Mouse (Mus musculus) heart, embryonic 16.5 days (tissue): ENCODE measurements around the gene Cacfd1. TPM values are rescaled to one million over a fixed set of nuclear protein-coding genes. Genes with fewer than 3 reads are reported as not detected.

Experiments used
- polyA plus RNA-seq: library from polyadenylated mRNA; unstranded; fragments of >200 nt; fragmentation: Nextera tagmentation; extraction: Ambion mirVana; gene quantifications from 2 replicates; pipeline ENCODE4 v1.2.1, GENCODE M21; 2015

The Cacfd1 gene
- polyA plus RNA-seq, 1 experiment from 2014 or later: 41.4 TPM

Other genes with a start within 250 kb of the Cacfd1 start
- 0.11 TPM in 1 of 2 replicates, not detected in the other for gene Abo, start 144.9 kb upstream of the Cacfd1 start, polyA plus RNA-seq
- gene Surf6, start 107.0 kb upstream of the Cacfd1 start, polyA plus RNA-seq: 15.1 and 16.0 TPM in 2 replicates
- 43.7 and 45.4 TPM in 2 replicates for gene Med22, start 99.2 kb upstream of the Cacfd1 start, polyA plus RNA-seq
- gene Rpl7a, start 99.2 kb upstream of the Cacfd1 start, polyA plus RNA-seq: 287 and 336 TPM in 2 replicates
- gene Surf2, start 93.6 kb upstream of the Cacfd1 start, polyA plus RNA-seq: 36.2 and 38.1 TPM in 2 replicates
- gene Surf1, start 93.4 kb upstream of the Cacfd1 start, polyA plus RNA-seq: 46.8 and 47.6 TPM in 2 replicates
- 160 and 177 TPM in 2 replicates for gene Surf4, start 76.0 kb upstream of the Cacfd1 start, polyA plus RNA-seq
- gene Stkld1, start 75.9 kb upstream of the Cacfd1 start, polyA plus RNA-seq: 0.26 and 0.38 TPM in 2 replicates
- 26.5 and 31.3 TPM in 2 replicates for gene Rexo4, start 45.5 kb upstream of the Cacfd1 start, polyA plus RNA-seq
- gene Adamts13, start 36.5 kb upstream of the Cacfd1 start, polyA plus RNA-seq: not detected in 2 replicates
- 0.64 and 0.65 TPM in 2 replicates for gene Slc2a6, start 18.1 kb downstream of the Cacfd1 start, polyA plus RNA-seq
- gene Mymk, start 62.3 kb downstream of the Cacfd1 start, polyA plus RNA-seq: 0.84 and 1.1 TPM in 2 replicates
- gene Adamtsl2, start 69.5 kb downstream of the Cacfd1 start, polyA plus RNA-seq: 12.4 and 14.8 TPM in 2 replicates
- 0.70 and 0.91 TPM in 2 replicates for gene Fam163b, start 132.6 kb downstream of the Cacfd1 start, polyA plus RNA-seq
- gene Dbh, start 155.3 kb downstream of the Cacfd1 start, polyA plus RNA-seq: 0.72 and 0.80 TPM in 2 replicates
- gene Sardh, start 238.4 kb downstream of the Cacfd1 start, polyA plus RNA-seq: 19.3 and 24.5 TPM in 2 replicates